Mouse (Mus musculus) spleen, embryonic (tissue): ENCODE results near the gene Egln3.

Experiments used
- CTCF ChIA-PET: fragments of 350-600 bp; sonication (Branson Sonifier 250); formaldehyde crosslinking; loops from one replicate; lab custom pipeline; 2022; lab: Charles Lee

Egln3 gene

GRCm38 (mm10) chr12:54203656-54204045 lies at the start of gene Egln3:
Gene Egln3 (minus strand): TSS chr12:54203860.
- CTCF ChIA-PET = no interaction called here

DNA sequence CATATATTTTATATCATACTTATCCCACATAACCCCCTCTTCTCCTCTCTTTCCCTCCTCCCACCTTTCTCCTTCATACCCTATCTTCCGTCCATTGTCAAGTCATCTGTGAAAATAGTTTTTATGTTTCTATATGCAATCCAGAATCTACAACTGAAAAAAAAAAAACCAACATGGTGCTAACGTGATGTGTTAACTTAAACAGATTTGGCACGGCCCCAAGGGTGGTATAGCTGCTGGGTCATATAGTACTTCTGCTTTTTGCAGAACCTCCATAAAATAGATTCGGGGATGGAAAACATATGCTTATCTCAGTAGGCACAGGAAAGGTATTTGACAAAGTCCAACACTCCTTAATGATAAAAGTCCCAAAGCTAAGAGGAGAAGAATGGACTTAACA lies 49.8 kb upstream of the Egln3 start:
- CTCF ChIA-PET = no interaction called here

- CTCF ChIA-PET = no interaction called here
These were observed 48.3 kb upstream of the Egln3 start for GRCm38 (mm10) chr12:54251942-54252400.

DNA sequence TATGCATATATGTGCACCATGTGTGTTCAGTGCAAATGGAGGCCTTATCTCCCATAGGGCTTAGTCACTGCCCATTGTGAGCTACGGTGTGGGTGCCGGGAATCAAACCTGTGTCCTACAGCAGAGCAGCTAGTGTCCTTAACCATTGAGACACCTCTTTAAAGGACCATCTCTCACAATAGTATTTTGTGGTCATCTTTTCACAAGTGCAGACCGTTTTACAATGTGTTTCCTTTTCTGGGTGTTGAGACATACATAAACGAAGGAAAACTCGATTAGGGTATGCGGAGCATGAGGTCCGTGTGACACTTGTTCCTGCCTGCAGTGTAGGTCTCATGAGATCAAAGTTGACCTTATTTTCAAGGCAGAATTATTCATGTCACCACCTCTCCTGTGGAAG lies 44.2 kb upstream of the Egln3 start:
- CTCF ChIA-PET = no interaction called here

GRCm38 (mm10) chr12:54243158-54243557 lies 39.5 kb upstream of the Egln3 start:
- CTCF ChIA-PET = no interaction called here

- CTCF ChIA-PET = no interaction called here
These were observed 38.3 kb upstream of the Egln3 start for GRCm38 (mm10) chr12:54241976-54242375.

DNA sequence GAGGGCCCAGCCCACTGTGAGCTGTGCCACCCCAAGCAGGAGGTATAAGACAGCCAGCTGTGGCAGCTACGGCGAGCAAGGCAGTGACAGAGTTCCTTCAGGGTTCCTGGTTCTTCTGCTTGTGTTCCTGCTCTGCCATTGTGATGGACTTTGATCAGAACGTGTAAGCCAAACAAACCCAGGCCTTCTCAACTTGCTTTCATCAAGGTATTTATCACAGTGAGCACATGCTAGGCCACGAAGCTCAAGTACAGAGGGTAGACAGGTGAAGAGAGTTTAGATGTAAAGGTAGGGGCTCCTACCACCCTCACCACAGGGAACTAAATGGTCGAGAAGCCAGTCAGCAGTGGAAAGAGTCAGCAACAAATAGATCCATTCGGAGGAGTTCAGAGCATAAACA lies 30.1 kb upstream of the Egln3 start:
- CTCF ChIA-PET = no interaction called here

- CTCF ChIA-PET = no interaction called here
These were observed 29.4 kb upstream of the Egln3 start for GRCm38 (mm10) chr12:54232996-54233603.

GRCm38 (mm10) chr12:54232456-54232855 lies 28.8 kb upstream of the Egln3 start:
- CTCF ChIA-PET = no interaction called here

- CTCF ChIA-PET = no interaction called here
These were observed 23.9 kb upstream of the Egln3 start for GRCm38 (mm10) chr12:54227551-54227950.

- CTCF ChIA-PET = no interaction called here
These were observed 22.7 kb upstream of the Egln3 start for GRCm38 (mm10) chr12:54226341-54226740.

DNA sequence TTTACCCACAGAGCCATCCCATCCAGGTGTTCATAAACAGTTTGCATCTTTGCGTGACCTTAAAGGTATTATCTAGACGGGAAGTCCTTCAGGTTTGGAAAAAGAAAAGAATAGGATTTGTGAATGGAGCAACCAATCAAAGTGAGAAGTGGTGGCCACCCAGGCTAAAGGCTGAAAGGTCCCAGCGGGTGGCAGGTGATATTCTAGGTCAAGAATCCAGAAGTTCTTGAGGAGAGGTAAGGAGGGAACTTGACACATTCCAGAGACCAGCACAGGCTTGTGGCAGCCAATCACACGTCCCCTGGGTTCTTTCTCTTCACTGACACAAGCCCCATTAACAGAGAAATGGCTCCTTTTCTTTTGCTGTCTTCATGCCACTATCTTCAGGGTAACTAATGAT lies 21.9 kb upstream of the Egln3 start:
- CTCF ChIA-PET = no interaction called here

DNA sequence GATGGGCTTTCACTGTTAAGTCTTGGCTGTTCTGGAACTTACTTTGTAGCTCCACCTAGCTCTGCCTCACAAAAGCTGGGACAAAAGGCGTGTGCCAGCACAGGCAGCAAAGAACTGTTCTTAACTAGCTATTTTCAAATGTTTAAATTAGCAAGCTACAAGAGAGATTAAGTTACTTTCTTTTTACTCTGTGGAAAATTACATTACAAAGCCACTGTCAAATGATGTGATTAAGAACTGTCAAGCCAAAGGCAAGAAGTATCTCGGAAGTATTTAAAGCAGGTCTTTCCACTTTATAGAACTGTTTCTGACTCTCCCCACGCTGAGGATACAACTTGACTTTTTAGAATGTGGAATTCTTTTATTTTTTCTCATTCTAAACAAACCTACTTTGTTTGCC lies 21.4 kb upstream of the Egln3 start:
- CTCF ChIA-PET = interaction anchor here (0.5 kb wide), 1 partner anchor 76 kb away, joined by 7 read pairs; no protein-coding TSS in a partner anchor

- CTCF ChIA-PET = no interaction called here
These were observed 18.5 kb upstream of the Egln3 start for GRCm38 (mm10) chr12:54222036-54222760.

GRCm38 (mm10) chr12:54216673-54217072 lies 13.0 kb upstream of the Egln3 start:
- CTCF ChIA-PET = no interaction called here

GRCm38 (mm10) chr12:54214426-54214825 lies 10.8 kb upstream of the Egln3 start:
- CTCF ChIA-PET = no interaction called here

GRCm38 (mm10) chr12:54213871-54214270 lies 10.2 kb upstream of the Egln3 start:
- CTCF ChIA-PET = no interaction called here

- CTCF ChIA-PET = no interaction called here
These were observed 9.6 kb upstream of the Egln3 start for GRCm38 (mm10) chr12:54213230-54213629.

DNA sequence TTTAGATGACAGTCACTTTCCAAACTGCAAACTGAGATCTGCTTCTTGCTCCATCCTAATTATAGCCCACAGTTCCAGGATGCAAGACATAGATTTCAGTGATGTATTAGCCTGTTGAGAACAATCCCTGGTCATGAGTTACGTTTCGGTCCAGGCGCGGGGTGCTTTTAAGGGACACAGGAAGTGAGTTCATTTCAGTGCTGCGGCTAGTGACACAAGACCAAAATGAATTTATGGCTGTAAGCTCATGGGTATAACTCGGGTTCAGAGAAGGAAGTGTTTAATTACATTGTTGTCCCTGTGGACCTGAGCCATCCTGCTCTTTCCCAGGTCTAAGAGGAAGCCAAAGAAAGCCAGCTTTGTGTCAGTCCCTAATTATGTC lies 5.5 kb upstream of the Egln3 start:
- CTCF ChIA-PET = no interaction called here

- CTCF ChIA-PET = no interaction called here
These were observed 4.9 kb upstream of the Egln3 start for GRCm38 (mm10) chr12:54208433-54209181.

GRCm38 (mm10) chr12:54205731-54206130 lies 2.1 kb upstream of the Egln3 start:
- CTCF ChIA-PET = no interaction called here

DNA sequence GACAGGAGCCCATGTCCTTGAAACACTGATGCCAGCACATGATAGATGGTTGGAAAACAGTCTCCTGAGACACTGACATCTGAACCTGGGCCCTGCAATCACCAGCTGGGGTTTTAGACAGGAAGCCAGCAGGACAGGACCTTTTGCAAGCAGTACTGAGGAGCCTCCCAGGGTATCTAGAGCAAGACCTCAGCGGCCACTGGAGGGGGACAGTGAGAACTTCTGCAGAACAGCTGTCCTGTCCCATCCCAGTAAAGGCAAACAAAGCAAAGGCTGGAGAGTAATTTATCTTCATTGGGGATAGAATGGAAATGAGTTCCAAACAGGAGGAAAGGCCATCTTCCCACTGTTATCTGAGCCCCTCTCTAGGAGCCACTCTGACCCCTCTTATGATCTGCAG lies 1.5 kb upstream of the Egln3 start:
- CTCF ChIA-PET = no interaction called here
